Mouse (Mus musculus) spleen, postnatal 36 days (tissue): Measurements from ENCODE around the gene Dcx.

Experiments used
- DNase-seq, 2 experiments: peaks; one replicate each; pipeline ENCODE4 v3.0.0; 2022; ENCODE audit warnings: low spot score in 2 of 2, mixed read lengths in 1 of 2

The Dcx gene

DNA sequence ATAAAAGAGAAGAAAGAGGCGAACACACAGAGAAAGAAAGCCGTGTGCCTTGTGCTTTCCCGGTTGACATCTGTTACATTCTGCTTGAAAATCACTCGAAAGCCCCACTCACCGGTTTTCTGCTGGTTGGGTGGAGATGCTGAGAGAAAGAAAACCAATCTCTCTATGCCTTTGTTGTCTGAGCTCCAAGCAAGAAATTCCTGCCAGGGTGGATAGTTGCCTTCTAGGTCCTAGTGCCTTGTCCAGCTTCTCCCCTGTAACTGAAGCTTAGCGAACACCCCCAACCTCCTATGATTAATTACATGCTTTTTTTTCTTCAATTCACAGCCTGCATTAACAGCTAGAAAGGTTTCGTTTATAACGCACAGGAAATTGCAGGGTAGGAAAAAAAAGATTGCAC, at the start of gene Dcx:
Gene Dcx, minus strand, starts transcription at position 354 of the 400 bp plus-strand sequence.
- DNase-seq: no peak

DNA sequence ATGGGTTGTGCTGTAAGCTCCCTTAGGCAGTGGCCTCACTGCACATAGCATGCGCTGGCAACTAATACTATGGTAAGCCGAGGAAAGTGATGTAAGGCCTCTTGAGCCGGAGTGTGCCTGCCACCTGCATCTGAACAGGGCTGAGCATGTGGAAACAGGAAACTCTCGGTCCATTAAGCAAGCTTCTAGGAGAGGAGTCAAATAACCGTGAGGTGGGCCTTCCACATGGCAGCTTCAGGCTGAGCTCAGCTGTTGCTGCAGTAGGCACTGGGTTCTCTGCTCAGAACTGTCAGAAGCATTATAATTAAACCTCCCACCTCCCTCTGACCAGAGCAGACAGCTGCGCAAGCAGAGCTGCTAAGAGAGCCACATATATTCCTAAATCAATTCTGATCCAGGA, 33.1 kb upstream of the Dcx start:
- no peak for DNase-seq

DNA sequence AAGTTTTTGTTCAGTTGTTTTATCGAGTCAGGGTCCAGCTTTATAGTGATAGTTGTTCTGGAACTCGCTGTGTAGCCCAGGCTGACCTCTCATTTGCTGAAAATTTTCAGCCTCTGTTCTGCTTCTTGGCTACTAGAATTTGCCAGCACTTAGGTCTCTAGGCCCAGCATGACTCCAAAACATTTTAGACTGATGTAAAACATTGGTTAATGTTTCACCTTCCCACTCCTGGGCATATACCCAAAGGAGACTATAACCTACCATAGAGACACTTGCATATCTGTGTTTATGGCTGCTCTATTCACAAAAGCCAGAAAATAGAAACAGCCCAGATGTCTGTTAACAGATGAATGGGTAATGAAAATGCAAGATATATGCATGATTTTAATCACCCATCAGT, 560 bp upstream of the Dcx start:
- DNase-seq: no peak

DNA sequence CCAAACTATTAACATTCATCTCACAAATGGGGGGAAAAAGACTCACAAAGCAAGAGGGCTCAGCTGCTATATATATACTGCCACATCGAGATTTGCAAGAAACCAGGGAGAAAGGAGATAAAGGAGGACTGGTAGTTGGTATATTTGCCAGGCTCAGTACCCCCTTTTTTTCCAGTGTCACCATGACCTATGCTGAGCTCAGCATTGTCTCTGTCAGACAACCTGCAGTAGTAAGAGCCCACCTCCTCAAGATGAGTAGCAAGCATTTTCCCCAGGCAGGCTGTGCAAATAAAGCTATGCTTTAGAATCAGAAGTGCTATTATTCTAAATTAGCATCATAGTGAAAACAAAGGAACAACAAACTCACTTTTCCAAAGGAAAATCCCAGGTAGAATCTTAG, 581 bp downstream of the Dcx start:
- DNase-seq: no peak

DNA sequence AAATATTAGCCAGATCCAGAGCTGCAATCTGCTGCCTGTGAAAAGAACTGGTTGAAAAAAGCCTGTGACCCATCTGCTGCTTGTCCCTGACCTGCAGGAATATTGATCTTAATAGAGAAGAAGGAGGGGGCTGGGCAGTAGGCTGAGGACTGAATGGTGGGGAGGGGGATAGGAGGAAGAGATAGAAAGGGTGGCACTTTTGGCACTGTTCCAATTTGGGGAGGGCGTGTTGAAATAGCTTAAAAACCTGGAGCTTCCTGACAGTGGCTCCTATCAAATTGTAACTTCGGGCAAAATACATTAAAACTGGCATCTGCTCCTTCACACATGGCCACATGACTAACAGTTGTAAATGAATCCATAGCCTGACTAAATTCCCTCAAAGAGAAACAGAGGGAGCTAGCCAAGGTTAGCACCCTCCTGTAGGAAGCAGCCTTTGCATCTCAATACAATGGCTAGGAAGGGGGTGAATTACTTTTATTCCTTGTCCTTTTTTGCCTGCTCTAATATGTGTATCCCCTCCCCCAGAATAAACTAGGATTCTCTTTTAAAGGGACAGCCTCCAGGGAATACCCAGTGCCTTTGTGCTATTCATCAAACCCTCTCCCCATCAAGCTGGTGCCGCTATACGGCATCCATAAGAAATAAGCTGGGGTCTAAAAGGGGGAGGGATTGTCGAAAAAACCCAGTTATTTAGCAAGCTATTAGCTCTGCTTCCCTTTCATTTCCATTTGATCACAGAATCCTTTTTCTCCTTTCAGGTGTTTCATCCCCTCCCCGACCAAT, 1.5 kb downstream of the Dcx start:
- DNase-seq: no peak

DNA sequence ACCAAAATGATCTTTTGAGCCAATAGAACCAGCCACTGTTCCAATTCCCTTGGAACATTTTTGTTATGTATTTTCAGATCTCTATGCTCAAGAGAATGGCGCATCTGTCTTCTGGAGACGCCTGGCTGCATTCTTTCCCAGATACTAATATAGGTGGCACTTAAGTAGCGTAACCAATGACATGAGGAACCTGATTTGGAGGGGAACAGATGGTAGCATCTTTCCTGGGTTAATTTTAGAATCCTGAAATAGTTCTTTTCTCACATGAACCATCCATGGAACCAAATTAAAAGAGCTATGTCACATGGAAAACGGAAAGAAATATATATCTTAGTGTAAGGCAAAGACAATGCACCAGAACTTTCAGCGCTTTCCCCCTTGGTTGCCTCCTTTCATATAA, 11.0 kb downstream of the Dcx start:
- DNase-seq: no peak

DNA sequence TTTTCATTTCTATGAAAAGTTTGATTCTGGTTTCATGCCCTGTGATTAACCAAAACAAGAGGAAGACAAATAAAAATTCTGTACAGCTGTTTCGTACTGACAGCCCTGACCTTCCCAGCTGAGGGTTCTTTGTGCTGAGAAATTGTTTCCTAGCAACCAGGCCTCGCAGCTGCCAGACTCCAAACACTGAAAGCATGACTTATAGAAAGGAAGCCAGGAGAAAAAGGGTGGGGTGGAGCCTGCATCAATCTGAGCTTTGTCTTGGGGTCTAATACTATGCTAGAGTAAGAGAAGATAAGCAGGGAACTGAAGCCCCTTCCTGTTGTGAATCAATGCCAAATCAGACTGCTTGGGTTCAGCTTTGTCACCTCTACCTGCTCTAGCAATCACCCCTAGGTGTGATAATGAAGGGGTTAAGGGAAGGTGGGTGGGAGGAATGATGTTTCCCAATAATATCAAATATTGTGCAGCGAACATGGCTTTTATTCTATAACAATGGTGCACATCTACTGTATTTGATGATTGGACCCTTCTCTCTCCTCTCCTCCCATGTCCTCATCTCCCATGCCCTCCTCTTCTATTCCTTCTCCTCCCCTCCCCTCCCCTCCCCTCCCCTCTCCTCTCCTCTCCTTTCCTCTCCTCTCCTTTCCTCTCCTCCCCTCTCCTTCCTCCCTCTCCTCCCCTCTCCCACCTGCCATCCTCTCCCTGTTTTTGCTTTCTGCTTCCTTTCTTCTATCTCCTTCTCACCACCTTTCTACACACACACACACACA, 26.2 kb downstream of the Dcx start:
- DNase-seq: no peak

DNA sequence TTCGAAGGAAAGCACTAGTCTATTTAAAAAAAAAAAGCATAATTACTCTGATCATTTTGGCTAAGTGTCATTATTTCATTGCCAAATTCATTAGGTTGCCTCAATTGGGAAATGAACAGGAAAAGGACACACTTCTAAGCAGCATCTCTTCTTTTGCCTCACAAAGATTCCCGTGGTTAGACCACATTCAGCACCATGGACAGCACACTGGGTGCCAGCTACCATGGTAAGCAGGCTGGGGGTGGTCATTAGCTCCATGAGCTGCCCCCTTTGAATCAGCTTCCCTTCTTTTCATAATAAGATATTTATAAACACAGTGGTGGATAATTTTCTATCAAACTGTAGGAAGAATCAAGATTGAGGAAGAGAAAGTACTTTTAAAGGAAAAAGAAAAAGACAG, 28.4 kb downstream of the Dcx start:
- no peak for DNase-seq

DNA sequence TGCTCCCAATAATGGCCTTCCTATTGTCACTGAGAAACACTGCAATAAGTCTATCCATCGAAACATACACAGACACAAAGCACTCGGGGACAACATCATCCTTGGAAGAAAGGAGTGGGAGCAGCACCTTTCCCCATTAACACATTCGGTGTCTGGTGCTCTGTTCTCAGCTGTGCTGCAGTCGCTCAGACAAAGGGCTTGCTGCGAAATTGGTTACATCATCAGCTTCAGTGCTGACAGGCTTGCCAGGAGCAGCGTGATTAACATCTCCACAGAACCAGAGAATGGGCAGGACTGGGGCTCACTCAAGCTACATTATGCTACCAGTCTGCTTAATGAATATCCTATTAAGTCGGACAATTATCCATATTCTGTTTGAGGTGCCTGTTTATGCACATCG, 30.8 kb downstream of the Dcx start:
- no peak for DNase-seq

DNA sequence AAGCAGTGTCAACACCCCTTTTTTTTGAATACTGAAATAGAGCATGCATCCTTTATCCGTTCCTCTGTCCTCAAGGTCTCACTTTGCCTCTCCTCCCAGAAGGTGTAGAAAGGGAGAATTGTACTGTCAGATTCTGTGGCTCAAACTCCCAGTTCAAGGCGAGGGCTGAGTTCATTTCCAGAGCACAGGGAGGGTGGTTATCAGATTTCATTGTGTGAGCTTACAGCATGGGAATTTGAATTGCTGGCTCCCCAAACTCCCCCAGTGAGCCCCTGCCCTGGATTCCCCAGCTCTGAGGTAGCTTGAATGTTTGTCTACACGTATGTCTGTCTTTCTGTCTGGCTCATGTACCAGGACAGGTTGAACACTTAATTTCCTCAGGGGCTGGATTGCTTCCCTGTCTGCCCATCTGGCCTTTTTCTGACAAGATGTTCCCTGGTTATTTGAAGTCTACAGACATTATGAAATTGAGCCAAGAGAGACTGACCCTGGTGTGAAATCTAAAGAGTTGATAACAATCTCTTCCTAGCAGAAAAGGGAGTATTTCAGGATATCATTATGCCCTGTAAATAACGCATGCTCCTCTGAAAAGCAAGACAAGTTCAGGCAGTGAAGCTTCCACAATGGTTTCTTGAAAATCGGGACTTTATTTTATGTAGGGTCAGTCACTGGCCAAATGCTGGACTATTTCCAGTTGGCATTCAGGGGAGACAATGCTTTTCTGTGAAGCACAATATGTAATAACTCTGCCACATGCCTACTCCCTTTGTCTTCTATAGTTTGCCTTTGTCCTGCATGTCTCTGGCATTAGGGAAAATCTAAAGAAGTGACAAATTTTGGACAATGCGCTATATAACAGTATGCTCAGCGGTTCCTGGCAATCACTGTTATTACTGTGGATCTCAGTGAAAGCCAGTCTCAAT, 35.5 kb downstream of the Dcx start:
- DNase-seq: no peak

DNA sequence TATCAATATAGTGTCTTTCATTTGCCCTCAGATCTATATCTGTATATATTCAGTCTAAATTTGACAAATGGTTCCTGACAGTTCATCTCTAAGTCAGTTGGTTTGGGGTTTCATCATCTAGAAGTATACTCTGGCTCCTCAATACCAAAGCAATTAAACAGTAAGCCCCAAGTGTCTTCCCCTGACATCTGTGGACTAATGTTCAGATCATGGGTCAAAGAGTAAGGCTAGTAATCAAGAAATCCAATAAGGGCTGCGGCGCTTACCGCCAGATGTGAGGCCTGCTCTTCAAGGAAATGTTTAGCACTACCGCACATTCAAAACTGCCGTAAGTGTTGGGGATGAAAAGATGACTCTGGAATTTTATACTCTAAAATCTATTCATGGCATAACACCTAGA, 36.2 kb downstream of the Dcx start:
- no peak for DNase-seq

DNA sequence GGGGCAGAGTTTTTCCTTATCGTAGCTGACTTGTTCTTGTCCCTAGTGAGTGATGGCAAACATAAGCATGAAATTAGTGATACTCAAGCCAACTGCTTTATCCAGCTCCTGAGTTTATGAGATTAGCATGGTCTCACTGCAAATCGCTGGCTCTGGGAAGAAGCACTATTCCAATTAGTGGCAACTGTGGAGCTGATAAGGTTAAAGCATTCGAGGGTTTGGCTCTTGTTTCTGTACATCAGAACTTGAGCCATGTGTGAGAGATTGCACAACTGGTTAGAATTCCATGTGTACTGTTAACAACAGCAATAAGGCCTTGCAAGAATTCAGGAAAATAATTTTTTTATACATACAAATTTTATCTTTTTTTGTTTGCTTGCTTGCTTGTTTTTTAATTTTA, 39.9 kb downstream of the Dcx start:
- no peak for DNase-seq

DNA sequence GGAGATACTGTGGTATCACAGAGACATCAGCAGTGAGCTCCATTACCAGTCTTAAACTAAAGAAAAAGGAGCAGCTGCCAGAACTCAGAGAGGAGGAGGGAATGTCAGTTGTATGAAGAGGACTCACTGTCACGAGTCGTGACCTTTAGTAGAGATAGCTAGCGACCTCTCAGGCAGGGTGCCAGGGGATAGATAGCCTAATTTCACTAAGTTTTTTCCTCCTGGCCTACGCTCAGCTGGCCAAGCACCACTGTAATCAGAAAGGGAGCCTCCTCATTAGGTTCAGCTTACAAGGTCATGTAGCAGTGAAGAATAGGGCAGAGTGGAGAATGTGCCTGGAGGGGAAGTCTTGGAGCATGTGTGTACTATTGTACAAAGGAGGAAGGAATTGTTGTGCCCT, 47.3 kb downstream of the Dcx start:
- peak in 1 of 2 experiments; percentile 0 for DNase-seq

DNA sequence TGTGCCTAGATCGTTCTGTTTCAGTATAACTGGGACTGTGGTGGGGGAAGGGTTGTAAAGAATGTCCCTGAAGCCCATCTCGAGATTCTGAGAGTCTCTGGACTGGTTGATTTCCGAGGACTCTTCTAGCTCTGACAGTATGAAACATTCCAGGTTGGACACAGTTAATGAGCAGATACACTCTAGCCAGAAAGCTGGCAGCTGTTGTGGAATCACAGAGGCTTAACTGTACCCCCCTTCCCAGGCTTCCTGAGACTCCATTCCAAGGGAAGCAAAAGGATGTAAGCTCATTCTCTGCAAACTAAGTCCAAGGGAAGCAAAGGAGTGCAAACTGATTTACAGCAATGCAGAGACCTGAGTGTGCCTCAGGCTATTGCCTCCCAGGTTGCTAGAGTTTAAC, 48.2 kb downstream of the Dcx start:
- no peak for DNase-seq

DNA sequence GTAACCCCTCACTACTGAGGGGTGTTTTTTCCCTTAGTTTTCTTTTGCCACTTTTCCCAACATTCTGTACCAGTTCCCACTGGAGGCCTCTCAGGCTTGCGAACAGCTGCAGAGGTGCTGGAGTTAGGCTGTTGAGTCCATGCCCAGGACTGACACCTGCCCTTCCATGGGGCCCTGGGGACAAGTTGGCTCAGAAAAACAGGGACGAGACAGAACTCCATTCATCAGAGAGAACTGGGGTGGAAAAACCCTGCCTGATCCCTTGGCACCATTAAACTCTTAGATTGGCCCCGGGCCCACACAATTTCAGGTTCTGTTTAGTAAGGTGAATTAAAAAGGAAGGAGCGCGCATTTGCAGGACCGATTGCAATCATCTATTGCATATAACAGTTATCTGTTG, 48.8 kb downstream of the Dcx start:
- no peak for DNase-seq

DNA sequence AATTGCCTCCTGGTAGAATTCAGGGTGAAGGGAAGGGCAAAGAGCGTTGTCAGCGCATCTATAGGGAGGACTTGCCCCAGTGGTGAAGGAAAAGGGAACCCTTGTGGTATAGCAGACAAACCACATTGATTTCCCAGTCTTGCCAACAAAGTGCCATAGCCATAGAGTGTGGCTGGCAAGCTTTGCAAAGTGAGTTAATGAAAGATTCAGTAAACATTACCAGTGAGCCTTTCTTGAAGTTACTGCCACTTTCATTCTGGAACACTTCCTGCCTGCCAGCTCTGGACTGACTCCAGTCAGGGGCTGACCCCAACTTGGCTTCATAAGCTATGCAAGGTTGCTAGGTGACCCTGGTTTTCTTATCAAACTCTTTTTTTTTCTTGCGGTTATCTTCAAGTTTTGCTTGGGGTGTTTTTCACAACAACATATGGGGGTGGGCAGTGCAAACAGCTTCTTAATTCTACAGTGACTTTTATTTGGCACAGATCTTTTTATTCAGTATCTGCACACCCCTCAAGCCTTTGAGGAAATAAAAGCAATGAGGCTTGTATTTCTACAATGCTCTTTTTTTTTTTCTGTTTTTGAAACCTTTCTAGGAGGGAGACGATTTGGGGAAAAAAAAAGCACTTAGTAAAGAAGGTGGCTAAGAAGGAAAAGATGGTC, 51.2 kb downstream of the Dcx start:
- DNase-seq: no peak

DNA sequence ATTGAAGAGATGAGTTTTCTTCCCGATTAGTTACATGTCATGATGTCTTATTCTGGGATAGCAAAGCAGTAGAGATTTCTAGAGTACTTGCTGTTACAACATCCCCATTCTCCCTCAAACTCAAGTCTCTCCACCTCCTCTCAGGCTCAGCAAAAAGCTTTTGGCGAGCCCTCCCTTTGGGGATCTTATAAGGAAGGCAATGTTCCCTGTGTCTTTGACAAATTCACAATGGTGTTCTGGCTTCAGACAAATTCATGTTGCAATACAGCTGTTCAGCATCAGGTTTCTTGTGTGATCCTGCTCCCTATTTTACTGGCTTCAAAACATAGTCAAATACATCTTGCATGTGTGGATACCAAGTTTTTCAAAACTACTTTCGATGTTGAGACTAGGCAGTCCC, 53.5 kb downstream of the Dcx start:
- DNase-seq: no peak

DNA sequence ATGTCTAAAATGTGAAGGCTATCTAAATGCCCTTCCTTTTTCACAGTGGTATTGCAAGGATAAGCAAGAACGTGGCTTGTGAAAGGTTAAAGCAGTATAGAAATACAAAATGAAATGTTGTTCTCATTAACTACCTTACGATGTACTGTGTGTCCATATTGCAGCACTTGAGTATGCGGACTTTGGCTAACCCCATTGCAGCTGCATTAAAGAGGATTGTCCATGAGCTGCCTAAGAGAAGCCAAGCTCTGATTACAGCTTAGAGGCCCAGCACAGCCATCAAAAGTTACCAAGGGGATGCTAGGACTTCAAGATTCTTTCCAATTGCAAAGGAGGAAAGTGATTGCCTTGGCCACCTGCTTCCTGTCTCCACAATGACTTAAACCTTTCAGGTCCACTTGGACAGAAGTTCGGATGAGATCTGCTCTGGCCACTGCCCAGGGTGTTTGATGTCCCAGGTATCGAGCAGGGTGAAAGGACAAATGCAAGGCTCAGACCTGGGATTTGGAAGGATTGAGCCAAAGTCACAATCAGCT, 65.9 kb downstream of the Dcx start:
- DNase-seq: no peak

DNA sequence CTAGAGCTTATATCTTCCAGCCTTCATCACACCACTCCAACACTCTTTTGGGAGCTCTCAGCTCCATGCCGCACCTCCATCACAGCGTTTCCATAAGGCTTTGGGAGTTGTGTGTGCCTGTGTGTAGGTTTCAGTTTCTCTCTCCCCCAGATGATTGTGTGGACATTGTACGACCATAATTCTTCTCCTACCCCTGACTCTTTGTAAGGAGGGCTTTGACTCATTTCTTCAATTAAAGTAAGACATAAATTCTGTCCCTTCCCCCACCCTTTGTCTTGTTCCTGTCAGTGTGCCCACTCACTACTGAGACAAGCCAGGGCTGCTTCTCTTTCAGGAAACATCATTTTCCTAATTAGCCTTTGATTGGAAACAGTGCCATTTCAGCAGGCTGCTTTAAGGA, 81.8 kb downstream of the Dcx start:
- no peak for DNase-seq

DNA sequence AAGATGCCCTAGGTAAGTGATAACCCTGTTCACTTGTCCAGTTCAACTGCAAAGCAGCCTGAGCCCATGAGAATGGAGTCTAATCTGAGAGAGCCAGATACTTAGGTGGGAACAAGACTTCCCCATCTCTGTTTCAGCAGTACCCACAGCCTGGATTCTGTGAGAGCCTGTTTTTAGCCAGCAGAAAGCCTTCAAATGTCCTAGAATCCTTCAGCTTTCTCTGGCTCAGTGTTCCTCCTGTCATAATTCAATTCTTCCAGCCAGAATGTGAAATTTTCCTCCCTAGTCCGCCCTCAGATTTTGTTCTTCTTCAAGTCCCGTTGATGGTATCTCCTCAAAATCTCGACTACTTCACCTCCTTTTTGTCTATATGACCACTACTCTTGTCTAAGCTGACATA, 83.1 kb downstream of the Dcx start:
- no peak for DNase-seq

DNA sequence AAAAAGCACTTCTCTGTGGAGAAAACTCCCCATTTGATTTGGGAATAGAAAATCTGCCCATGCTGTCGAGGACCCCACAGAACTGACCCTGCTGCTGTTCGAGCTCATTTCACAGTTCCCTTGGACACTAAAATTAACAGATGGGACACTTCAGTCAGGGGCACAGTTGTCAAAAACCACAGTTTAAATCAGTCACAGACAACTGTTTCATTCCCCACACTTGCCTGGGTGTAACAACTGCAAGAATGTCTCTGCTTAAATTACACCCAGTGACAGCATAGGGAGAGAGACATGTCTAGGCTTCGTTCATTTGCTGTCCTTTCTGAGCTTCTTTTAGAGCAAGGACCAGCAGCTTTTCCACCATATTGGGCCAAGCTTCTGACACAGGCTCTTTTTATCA, 86.5 kb downstream of the Dcx start:
- DNase-seq: no peak

DNA sequence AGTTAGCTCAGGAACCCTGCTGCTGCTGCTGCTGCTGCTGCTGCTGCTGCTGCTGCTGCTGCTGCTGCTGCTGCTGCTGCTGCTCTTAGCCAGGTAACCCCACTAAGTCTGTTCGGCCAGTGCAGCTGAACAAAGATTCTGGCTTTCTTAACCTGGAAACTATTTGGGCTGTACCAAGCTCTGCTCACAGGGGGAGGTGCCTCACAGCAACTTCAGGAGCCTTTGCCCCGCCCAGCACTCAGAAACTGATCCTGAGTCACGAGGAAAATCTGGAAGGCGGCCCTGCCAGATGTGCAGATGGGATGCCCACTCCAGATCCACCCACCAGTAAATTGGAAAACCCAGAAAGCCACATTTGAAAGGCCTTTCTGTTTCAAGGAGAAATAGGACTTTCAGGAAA, 105.9 kb downstream of the Dcx start, which contains the start of gene Capn6:
Gene Capn6, minus strand, starts transcription at position 203 of the 400 bp plus-strand sequence.
- no peak for DNase-seq
